Mouse (Mus musculus): Measurements from ENCODE around the gene Tpgs1. TPM values are rescaled to one million over a fixed set of nuclear protein-coding genes. Genes with fewer than 3 reads are reported as not detected.

The Tpgs1 gene
- polyA plus RNA-seq, 1 experiment = 36.2 TPM

DNA sequence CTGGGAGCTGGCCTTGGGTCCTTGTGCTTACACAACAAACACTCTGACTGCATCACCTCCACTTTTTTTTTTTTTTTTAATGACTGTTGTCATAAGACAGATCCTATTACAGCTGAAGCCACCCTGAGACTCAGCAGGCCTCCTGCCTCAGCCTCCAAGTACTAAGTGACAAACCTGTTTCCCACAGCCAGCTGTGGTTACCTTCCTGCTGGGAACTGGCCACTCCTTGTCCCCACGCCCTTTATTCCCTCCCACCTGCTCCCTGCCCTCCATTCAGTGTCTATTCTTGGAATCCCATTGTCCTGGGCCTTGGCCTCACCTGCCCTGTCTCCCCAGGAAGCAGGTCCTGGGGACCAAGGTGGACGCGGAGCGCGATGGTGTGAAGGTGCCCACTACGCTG lies 18.3 kb downstream of the Tpgs1 start:
- H3K4me1 ChIP-seq (ENCODE audit: control insufficient read depth, insufficient read depth, low read length) = peaks cover 12% of the 10 kb centered on the region
- TF ChIP-seq CTCF (IDR thresholded peaks at IDR 0.05; ENCODE audit: low read depth, low read length) (no peak), POLR2A (IDR thresholded peaks at IDR 0.05; ENCODE audit: borderline replicate concordance, low read depth, low read length) (no peak)
- no peak overlapping the region for H3K4me3 ChIP-seq (ENCODE audit: insufficient read depth, low read length)
- no peak overlapping the region for H3K27ac ChIP-seq (ENCODE audit: insufficient read depth, low read depth, low read length)

DNA sequence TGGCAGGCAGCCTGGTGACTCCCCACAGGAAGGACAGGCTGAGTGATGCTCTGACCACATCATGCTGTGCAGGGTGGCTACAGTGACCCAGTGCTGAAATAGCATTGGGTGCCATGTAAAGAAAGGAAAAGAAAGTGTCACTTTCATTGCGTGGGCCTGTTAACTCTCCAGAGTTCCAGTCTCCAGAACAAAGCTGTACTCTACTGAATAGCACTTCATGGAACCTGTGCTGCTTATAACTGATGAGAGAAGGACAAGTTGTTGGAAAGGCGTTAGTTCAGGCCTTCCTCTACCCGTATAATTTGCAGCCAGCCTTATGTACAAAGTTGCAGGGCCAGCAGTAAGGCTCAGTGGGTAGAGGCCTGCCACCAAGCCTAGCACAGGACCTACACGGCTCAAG lies 19.6 kb downstream of the Tpgs1 start, which contains the start of gene Gzmm:
Gene Gzmm, plus strand, starts transcription at position 301 of the 400 bp plus-strand sequence.
- Histone ChIP-seq H3K4me3 (ENCODE audit: insufficient read depth, low read length) (no peak within 1 kb of the TSS), H3K4me1 (ENCODE audit: control insufficient read depth, insufficient read depth, low read length) (peaks cover 12% of the 10 kb centered on the region), H3K27ac (ENCODE audit: insufficient read depth, low read depth, low read length) (no peak within 1 kb of the TSS)
- TF ChIP-seq CTCF (IDR thresholded peaks at IDR 0.05; ENCODE audit: low read depth, low read length) (no peak), POLR2A (IDR thresholded peaks at IDR 0.05; ENCODE audit: borderline replicate concordance, low read depth, low read length) (no peak)

DNA sequence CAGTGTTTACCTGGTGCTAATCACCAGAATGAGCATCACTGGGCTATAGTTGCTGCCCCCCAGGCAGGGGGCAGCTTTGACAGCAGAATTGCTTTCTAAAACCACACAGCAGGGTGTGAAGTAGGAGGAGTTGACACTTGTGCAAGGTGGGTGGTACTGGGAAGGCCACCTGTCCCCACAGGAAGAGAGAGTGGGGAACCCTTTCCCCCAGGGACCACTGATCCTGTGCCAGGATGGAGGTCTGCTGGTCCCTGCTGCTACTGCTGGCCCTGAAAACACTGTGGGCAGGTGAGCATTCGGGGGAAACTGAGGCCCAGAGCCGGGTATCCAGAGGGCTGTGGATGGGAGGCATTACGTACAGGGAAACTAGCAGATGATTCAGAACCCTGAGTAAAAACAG lies 20.0 kb downstream of the Tpgs1 start:
- no peak for TF ChIP-seq CTCF (IDR thresholded peaks at IDR 0.05; ENCODE audit: low read depth, low read length)
- TF ChIP-seq POLR2A (IDR thresholded peaks at IDR 0.05; ENCODE audit: borderline replicate concordance, low read depth, low read length) = no peak
- Histone ChIP-seq H3K4me1 (ENCODE audit: control insufficient read depth, insufficient read depth, low read length) (peaks cover 7% of the 10 kb centered on the region), H3K4me3 (ENCODE audit: insufficient read depth, low read length) (no peak overlapping the region), H3K27ac (ENCODE audit: insufficient read depth, low read depth, low read length) (no peak overlapping the region)

DNA sequence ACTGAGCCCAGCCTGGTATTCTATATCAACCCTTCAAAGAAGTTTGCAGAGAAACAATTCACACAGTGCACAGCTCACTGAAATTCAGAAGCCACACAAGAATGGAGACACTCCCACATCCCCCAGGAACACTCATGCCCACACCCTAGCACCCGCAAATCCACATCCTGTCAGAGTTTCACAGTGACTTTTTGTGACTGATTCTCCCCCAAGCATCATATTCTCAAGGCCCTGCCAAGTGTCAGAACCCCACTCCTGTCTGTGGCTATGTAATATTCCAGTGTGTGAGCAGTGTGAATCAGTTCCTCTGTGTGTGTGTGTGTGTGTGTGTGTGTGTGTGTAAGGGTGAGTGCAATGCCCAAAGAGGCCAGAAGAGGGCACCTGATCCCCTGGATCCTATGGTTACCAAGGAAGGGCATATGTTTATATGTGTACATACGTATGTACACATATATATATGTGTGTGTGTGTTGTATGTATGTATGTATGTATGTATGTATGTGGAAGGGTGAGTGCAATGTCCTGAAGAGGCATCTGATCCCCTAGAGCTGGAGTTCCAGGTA lies 22.9 kb downstream of the Tpgs1 start:
- no peak overlapping the region for H3K4me3 ChIP-seq (ENCODE audit: insufficient read depth, low read length)
- no peak for TF ChIP-seq POLR2A (IDR thresholded peaks at IDR 0.05; ENCODE audit: borderline replicate concordance, low read depth, low read length)
- TF ChIP-seq CTCF (IDR thresholded peaks at IDR 0.05; ENCODE audit: low read depth, low read length) = no peak
- H3K27ac ChIP-seq (ENCODE audit: insufficient read depth, low read depth, low read length) = no peak overlapping the region
- H3K4me1 ChIP-seq (ENCODE audit: control insufficient read depth, insufficient read depth, low read length) = peaks cover 12% of the 10 kb centered on the region

DNA sequence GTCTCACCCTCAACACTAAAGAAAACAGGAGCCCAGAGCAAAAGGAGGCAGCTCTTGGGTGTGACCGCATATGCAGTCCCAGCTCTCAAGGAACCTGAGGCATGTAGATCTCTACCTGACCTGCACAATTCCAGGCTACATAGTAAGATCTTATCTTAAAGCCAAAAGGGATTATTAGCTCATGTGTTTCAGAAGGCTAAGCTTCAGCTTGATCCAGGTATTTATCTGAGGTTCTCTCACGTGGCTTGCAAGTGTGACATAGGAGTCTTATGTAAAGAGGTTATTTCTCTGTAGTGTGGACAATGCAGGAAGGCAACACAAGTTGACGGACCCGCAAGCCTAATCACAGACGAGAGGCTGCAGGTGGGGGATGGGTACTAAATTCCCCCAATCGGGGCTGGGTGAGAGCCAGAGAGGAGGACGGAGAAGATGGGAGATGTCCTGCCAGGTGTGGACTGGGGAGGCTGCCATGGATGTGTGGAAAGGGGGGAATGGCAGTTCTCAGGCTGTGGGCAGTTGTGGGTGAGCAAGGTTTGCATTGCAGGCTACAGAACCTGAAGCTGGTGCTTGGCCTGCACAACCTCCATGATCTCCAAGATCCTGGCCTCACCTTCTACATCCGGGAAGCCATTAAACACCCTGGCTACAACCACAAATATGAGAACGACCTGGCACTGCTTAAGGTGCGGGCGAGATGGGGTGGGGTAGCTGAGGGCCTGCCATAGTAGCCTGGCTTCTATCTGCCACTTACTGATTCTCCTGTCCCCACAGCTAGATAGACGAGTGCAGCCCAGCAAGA lies 24.6 kb downstream of the Tpgs1 start:
- TF ChIP-seq POLR2A (IDR thresholded peaks at IDR 0.05; ENCODE audit: borderline replicate concordance, low read depth, low read length) (no peak), CTCF (IDR thresholded peaks at IDR 0.05; ENCODE audit: low read depth, low read length) (no peak)
- peaks cover 22% of the 10 kb centered on the region for H3K4me1 ChIP-seq (ENCODE audit: control insufficient read depth, insufficient read depth, low read length)
- no peak overlapping the region for H3K4me3 ChIP-seq (ENCODE audit: insufficient read depth, low read length)
- H3K27ac ChIP-seq (ENCODE audit: insufficient read depth, low read depth, low read length) = no peak overlapping the region

DNA sequence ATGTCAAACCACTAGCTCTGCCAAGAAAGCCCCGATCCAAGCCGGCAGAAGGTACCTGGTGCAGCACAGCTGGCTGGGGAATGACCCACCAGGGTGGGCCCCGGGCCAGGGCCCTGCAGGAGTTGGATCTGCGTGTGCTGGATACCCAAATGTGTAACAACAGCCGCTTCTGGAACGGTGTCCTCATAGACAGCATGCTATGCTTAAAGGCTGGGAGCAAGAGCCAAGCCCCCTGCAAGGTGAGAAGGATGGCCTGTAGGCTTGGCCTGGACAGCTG lies 25.1 kb downstream of the Tpgs1 start:
- Histone ChIP-seq H3K4me3 (ENCODE audit: insufficient read depth, low read length) (no peak overlapping the region), H3K27ac (ENCODE audit: insufficient read depth, low read depth, low read length) (no peak overlapping the region), H3K4me1 (ENCODE audit: control insufficient read depth, insufficient read depth, low read length) (peaks cover 22% of the 10 kb centered on the region)
- no peak for TF ChIP-seq POLR2A (IDR thresholded peaks at IDR 0.05; ENCODE audit: borderline replicate concordance, low read depth, low read length)
- no peak for TF ChIP-seq CTCF (IDR thresholded peaks at IDR 0.05; ENCODE audit: low read depth, low read length)

DNA sequence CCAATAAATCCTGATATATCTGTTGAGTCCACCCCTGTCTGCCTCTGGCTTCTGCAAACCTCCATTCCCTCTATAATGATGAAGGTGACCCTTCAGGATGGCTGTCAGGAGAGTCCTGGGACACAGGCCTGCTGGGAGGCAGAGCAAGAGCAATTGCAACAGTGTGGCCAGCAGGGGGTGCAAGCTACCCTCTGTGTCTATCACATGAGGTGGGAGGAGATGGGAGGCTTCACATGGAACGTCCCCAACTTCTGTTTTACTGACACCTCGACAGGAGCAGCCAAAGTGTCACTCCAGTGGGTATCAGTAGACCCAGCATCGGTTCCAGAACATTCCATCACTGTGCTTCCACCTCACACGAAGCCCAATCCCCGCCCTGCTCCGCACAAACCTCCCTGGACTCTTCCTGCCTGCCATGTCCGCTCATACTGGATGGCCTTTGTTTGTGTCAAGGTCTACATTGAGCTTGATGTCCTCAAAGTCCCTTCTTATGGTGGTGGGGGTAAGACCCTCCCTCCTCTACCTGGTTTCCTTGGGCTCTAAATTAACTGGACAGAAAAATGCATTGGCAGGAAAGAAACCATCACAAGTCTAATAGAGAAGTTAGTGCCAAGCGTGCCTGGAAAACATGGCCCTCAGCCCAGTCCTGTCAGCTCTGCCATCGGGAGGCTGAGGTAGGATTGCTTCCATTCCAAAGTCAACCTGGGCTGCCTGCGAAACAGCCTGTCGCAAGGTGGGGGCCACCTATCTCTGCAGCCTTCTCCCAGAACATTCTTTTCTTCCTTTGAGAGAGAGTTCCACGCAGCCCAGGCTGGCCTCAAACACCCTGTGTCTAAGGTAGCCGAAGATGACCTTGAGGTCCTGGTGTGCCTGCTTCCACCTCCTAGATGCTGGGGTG lies 26.3 kb downstream of the Tpgs1 start:
- Histone ChIP-seq H3K4me3 (ENCODE audit: insufficient read depth, low read length) (no peak overlapping the region), H3K4me1 (ENCODE audit: control insufficient read depth, insufficient read depth, low read length) (peaks cover 22% of the 10 kb centered on the region), H3K27ac (ENCODE audit: insufficient read depth, low read depth, low read length) (no peak overlapping the region)
- peak; percentile 77 for TF ChIP-seq CTCF (IDR thresholded peaks at IDR 0.05; ENCODE audit: low read depth, low read length)
- TF ChIP-seq POLR2A (IDR thresholded peaks at IDR 0.05; ENCODE audit: borderline replicate concordance, low read depth, low read length) = no peak

DNA sequence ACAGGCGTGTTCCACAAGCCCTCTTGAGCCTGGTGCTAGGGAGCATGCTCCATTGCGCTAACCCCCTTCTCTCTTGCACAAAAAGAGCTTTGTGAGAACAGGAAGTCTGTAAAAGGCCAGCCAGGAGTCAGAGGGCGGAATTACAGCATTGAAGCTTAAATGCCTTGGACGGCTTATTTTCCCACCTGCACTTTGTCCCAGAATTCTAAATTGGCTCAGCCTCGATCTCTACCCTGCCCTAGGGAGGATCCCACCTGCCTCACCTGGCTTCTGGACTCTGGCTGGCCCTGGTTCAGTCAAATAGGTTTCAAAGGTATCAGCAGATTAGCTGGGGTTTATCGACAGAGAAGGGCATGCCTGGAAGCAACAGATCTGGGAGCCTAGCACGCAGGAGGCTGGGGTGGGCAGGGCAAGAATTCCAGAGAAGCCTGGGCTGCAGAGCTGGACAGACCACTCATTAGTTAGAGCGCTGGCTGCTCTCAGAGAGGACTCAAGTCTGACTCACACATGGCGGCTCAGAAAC lies 27.0 kb downstream of the Tpgs1 start:
- TF ChIP-seq POLR2A (IDR thresholded peaks at IDR 0.05; ENCODE audit: borderline replicate concordance, low read depth, low read length) = no peak
- TF ChIP-seq CTCF (IDR thresholded peaks at IDR 0.05; ENCODE audit: low read depth, low read length) = no peak
- Histone ChIP-seq H3K27ac (ENCODE audit: insufficient read depth, low read depth, low read length) (no peak overlapping the region), H3K4me3 (ENCODE audit: insufficient read depth, low read length) (no peak overlapping the region), H3K4me1 (ENCODE audit: control insufficient read depth, insufficient read depth, low read length) (peaks cover 22% of the 10 kb centered on the region)

DNA sequence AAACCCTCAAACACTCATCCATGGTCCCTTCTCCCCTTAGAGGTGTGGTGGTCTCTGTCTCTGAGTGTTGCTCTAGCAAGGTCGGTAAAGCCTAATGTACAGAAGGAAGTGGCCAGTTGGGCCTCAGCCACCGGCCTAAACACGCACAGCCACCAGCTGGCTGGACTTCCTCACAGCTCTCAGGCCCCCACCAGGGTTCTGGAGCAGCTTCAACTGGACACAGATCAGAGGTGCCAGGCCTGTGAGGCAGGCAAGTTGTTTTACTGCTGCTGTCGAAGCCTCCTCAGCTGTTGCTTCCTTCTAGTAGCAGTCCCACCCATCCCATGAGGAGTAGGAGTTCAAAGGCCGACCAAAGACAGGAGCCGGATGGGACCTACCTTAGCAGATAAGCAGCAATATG lies 28.7 kb downstream of the Tpgs1 start:
- Histone ChIP-seq H3K27ac (ENCODE audit: insufficient read depth, low read depth, low read length) (no peak overlapping the region), H3K4me1 (ENCODE audit: control insufficient read depth, insufficient read depth, low read length) (peaks cover 22% of the 10 kb centered on the region), H3K4me3 (ENCODE audit: insufficient read depth, low read length) (no peak overlapping the region)
- TF ChIP-seq POLR2A (IDR thresholded peaks at IDR 0.05; ENCODE audit: borderline replicate concordance, low read depth, low read length) (no peak), CTCF (IDR thresholded peaks at IDR 0.05; ENCODE audit: low read depth, low read length) (no peak)
